Mouse (Mus musculus) thymus, postnatal 25 days (tissue): ENCODE measurements at regions not wholly inside any gene's neighbourhood (a gene's known extent, or its start where the extent isn't known, plus 50 kb on each side); places are given as distances from the start of the nearest gene placed in this dataset.

Experiments used
- DNase-seq: peaks from one replicate; pipeline ENCODE4 v3.0.0; 2022

GRCm38 (mm10) chr13:43975281-43975680 lies 190.7 kb downstream of the Cd83 start:
- no peak for DNase-seq

DNA sequence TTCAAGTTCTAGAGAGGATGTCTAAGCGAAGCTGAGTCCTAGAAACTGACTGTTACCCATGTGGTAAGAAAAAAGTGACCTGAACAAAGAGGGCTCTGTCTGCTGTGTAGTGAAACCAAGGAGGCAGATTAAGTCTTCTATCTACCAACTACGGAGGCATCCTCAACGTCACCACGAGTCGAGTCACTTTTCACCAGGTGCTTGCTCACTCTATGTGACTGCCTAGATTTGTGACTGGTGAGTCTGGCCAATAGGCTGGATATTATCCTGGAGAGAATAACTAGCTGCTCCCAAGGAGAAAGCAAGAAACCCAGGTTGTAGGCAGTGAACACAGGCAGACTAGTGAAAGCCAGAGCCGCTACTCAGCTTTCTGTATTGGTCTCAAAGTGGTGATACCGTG lies 191.2 kb downstream of the Cd83 start:
- DNase-seq, result no peak

DNA sequence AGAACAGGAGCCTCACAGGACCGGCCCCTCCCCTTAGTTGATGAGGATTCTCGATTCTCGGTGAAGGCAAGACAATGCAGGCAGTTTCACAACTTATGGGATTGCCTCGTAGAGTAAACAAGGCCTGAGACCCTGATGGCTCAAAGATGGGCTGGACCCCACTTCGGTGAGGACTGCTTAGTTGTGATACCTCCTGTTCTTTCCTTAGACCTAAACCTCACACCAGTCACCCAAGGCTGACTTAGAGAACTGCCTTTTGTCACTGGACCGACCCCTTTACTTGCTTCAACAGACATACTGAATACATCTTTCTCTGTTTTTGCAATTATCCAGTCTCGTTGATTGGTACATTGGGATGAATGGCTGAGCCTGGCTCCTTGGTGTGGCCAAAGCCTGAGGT lies 192.1 kb downstream of the Cd83 start:
- DNase-seq, result no peak

GRCm38 (mm10) chr13:43987338-43987737 lies 202.8 kb downstream of the Cd83 start:
- no peak for DNase-seq

DNA sequence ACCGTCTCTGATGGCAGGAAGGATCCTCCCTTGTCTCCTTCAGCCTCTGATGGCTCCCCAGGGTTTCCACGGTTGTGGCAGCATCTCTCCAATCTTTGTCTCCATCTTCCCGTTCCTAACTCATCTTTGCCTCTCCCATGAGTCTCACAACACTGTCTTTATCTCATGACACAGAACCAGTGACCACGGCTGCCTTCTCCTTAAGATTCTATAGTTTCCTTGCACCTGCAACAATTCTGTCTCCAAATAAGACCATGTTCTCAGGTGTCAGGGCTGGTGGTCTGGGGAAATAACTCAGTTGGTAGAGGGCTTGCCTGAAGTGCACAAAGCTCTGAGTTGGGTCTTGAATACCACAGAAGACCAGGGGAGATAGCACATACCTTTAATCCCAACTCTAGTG lies 203.8 kb downstream of the Cd83 start:
- no peak for DNase-seq

GRCm38 (mm10) chr13:43990281-43991101 lies 205.9 kb downstream of the Cd83 start:
- DNase-seq, result no peak

DNA sequence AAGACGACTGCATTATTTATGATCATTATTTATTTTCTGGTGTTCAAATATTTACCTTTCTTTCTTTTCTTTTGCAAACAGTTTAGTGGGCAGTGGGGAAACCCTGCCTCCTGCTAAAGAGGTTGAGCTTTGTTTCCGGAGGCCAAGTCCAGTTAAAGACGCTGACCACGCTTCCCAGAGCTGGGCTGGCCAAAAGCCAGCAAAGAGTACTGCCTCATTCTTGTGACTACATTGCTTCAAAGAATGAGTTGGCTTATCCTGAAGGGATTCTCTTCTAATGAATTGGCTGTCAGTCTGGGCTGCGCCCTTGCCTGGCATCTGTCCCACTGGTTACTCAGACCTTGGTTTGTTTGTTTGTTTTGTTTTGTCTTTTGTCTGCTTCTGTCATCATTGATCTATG lies 207.2 kb downstream of the Cd83 start:
- DNase-seq, result no peak

DNA sequence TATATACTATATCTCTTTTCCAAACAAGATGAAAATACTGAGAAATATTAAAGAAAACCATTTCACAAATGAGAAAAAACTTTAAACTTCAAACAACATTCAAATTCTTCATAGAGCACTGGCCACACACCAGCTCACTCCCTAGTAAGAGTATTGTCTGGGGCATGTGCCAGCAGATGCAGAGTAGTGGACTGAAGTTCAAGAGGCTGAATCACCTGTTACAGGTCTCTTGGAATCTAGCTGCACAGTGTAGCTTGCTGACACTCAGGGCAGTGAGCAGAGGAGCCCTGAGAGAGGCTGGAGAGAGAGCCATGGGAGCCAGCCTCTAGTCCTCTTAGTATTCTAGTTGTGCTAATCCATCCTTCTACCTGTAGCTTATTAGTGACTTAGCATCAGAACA lies 208.4 kb downstream of the Cd83 start:
- DNase-seq, result no peak

GRCm38 (mm10) chr13:43994361-43994760 lies 209.8 kb downstream of the Cd83 start:
- DNase-seq, result no peak

- DNase-seq, result no peak
Observed at GRCm38 (mm10) chr13:43995623-43996022, 211.0 kb downstream of the Cd83 start.

GRCm38 (mm10) chr13:44001861-44002545 lies 217.4 kb downstream of the Cd83 start:
- DNase-seq, result no peak

DNA sequence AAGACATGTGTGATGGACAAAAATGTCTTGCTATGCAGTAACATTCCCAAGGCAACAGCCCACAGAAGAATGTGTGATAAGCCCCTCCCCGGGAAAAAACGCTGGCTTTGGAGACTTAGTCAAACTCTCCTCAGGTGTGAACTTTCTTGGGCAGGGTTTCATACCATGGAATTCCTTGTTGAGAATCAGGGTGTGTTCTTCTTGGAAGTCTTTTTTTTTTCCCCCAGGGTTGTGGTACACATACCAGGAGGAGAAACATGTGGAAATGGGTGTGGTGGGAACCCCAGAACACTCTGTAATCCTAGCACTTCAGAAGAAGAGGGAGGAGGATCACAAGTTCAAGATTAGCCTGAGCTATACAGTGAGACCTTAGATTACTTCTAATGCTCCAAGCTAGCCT lies 228.3 kb downstream of the Cd83 start:
- no peak for DNase-seq

DNA sequence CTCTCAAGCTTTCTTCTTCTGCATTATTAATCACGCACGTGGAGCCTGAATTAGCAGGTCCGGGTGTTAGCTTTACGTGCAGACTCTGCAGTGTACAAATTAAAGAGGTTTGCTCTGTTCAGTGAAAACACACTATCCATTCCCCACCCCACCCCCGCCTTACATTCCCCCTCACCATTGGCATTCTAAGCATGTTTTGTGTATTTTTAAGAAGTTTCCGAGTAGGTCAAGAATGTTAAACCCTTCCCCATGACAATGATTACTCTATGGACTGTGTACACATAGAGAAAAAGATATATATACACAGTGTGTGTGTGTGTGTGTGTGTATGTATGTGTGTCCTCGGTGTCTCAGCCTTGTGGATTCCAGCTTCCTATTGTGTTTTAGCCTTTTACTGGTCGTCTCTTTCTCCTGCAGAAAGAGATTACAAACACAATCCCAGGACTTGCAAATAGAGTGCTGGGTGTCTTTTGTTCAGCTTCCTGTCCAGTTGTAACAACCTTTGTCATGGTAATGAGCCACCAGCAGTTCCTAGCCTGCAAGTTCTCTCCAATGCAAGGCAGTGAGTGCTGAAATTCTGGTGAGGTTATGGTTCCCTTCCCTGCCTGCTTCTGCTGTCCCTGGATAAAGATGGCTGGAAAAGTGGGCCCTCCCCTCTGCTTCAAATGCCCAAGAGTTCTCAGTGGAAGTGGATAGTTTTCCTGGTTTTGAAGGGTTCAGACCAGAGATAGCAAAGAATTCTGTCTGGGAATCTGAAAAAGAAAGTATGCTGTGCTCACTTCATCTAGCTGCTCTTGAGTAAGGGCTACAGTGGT lies 234.1 kb downstream of the Cd83 start:
- no peak for DNase-seq

GRCm38 (mm10) chr13:44019304-44019583 lies 234.7 kb downstream of the Cd83 start:
- DNase-seq, result no peak

- DNase-seq, result no peak
Observed at GRCm38 (mm10) chr13:44020851-44021250, 236.3 kb downstream of the Cd83 start.

DNA sequence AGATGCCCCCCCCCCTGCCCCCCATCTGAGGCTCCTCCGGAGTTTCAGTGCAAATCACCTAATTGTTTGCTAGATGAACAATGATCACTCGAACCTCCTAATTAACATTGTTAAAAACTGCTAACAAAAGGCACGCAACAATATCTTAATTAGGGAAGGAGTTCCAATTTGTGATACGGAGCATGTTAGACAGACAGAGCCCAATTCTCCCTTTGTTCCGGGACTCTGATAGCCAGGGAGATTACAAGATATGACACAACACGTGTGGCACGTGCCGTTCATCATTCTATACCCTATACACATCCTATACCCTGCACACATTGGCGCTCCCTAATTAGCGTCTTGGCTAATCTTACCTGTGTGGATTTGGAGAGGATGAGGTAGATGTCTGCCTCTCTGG lies 237.5 kb downstream of the Cd83 start:
- DNase-seq, result no peak

GRCm38 (mm10) chr13:44024612-44025011 lies 240.0 kb downstream of the Cd83 start:
- DNase-seq, result no peak

DNA sequence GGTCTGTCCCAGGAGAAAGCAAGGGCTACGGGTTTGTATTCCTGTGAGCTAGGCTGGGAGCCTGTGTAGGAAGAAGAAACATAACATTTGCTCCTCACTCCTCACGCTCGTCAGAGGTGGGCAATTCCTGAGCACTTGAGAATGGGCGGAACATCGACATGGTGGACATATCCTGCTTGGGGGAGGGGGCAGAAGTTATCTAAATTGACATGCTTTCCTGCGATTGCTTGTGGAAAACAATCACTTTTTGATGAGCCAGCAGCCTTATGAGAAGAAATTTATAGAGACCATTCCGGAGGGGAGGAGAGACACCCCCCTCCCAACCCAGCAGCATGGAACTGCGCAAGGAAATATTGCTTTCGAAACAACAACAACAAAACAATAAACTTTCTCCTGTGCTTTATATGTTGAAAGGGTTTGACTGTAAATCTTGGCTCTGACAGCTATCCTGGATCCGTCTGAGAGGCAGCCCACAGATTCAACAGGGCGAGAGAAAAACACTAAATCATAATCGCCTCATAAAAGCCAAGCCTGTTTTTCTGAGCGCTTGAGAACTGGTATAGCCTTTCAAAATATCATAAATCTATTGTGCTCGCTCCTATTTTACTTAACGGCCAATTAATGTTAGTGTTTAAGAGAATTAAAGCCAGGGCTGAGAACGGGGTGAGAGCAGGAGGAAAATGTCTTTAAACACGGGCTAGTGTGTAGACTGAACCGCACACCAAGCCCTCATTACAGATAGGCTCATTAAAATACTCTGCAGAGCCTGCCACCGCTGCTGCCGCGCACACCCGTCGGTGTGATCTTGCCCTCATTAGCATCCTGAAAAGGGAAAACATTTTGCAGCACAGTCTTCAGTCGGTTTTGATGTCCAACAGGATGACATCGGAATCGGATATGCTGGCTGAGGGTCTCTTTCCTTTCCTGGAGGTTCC lies 242.0 kb downstream of the Cd83 start:
- no peak for DNase-seq

DNA sequence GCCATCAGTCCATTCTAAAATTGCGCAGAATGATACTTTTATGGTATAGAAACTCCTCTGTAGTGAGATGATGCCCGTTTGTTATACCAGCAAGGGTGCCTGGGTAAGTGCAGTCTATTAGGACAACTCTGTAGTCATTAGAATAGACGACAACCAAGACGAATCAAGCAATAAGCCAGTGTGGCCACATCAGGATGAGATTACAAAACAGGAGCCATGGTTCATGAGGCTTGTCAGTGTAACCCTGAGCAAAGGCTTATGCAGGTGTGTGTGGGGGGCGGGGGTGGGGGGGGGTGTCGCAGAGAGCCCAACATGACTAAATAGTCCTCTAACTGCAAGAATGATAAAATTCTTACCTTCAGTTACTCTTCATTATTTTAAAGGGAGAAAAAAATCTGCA lies 243.5 kb downstream of the Cd83 start:
- no peak for DNase-seq

DNA sequence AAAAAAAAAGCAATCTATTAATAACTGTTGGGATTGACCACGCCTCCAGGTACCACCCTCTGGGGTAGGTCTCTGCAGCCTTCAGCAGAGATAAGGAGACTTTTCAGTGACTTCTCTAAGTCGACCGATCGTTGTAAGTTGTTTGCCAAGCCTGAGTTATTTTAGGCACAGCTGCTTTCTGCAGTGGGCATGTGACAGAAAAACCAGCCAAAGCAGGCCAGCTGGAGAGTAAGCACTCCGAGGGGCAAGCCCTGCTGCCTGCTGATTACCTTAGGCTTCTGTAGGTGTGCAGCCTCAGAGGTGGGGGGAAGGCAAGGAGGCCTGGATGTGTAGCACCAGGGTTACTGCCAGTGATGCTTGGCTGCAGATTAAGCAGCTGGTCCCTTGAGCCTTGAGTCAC lies 246.0 kb downstream of the Cd83 start:
- DNase-seq, result no peak

GRCm38 (mm10) chr13:44037774-44038294 lies 253.3 kb downstream of the Cd83 start:
- no peak for DNase-seq

GRCm38 (mm10) chr13:44038322-44038721 lies 253.7 kb downstream of the Cd83 start:
- DNase-seq, result no peak

- no peak for DNase-seq
Observed at GRCm38 (mm10) chr13:44040640-44041039, 256.1 kb downstream of the Cd83 start.
